Mouse (Mus musculus): ENCODE measurements around the gene Mipep. TPM values are rescaled to one million over a fixed set of nuclear protein-coding genes. Genes with fewer than 3 reads are reported as not detected.

The Mipep gene
- polyA plus RNA-seq, 1 experiment from 2014 or later = 18.2 TPM

- 0 out of 2 replicates have a peak, but pooled peaks cover 4% of the 10 kb centered on the region for H3K4me1 ChIP-seq
- 74% methylated on average over 5 of the region's 5 CpGs for WGBS
- no peak for ATAC-seq (ENCODE audit: insufficient read depth, low FRiP score, low read depth)
- no peak overlapping the region for H3K4me2 ChIP-seq
- H3K9ac ChIP-seq = no peak overlapping the region
- no peaks in the 10 kb centered on the region for H3K36me3 ChIP-seq
- no peaks in the 10 kb centered on the region for H3K9me3 ChIP-seq
- H3K4me3 ChIP-seq (replicated peaks) = no peak overlapping the region
- H3K27ac ChIP-seq = no peak overlapping the region
- no peaks in the 10 kb centered on the region for H3K27me3 ChIP-seq (replicated peaks)
Measured at GRCm38 (mm10) chr14:60846174-60846573, 61.8 kb downstream of the Mipep start.

GRCm38 (mm10) chr14:60848194-60848593, 63.8 kb downstream of the Mipep start:
- Histone ChIP-seq H3K4me1 (no peaks in the 10 kb centered on the region), H3K9ac (no peak overlapping the region), H3K4me2 (no peak overlapping the region), H3K27ac (no peak overlapping the region), H3K4me3 (replicated peaks) (no peak overlapping the region), H3K36me3 (no peaks in the 10 kb centered on the region), H3K27me3 (replicated peaks) (no peaks in the 10 kb centered on the region), H3K9me3 (no peaks in the 10 kb centered on the region)
- no peak for ATAC-seq (ENCODE audit: insufficient read depth, low FRiP score, low read depth)
- 77% methylated on average over 5 of the region's 5 CpGs for WGBS

GRCm38 (mm10) chr14:60850101-60850500, 65.7 kb downstream of the Mipep start:
- no peak overlapping the region for H3K4me3 ChIP-seq (replicated peaks)
- H3K9me3 ChIP-seq = no peaks in the 10 kb centered on the region
- no peak overlapping the region for H3K9ac ChIP-seq
- no peaks in the 10 kb centered on the region for H3K27me3 ChIP-seq (replicated peaks)
- no peak overlapping the region for H3K27ac ChIP-seq
- no peak for ATAC-seq (ENCODE audit: insufficient read depth, low FRiP score, low read depth)
- WGBS = 83% methylated on average over 14 of the region's 14 CpGs
- H3K36me3 ChIP-seq = no peaks in the 10 kb centered on the region
- no peak overlapping the region for H3K4me2 ChIP-seq
- no peaks in the 10 kb centered on the region for H3K4me1 ChIP-seq

GRCm38 (mm10) chr14:60851632-60852031, 67.3 kb downstream of the Mipep start:
- H3K4me3 ChIP-seq (replicated peaks) = no peak overlapping the region
- H3K9me3 ChIP-seq = no peaks in the 10 kb centered on the region
- no peak overlapping the region for H3K4me2 ChIP-seq
- no peaks in the 10 kb centered on the region for H3K4me1 ChIP-seq
- H3K9ac ChIP-seq = no peak overlapping the region
- no peaks in the 10 kb centered on the region for H3K27me3 ChIP-seq (replicated peaks)
- no peak for ATAC-seq (ENCODE audit: insufficient read depth, low FRiP score, low read depth)
- no peaks in the 10 kb centered on the region for H3K36me3 ChIP-seq
- 90% methylated on average over 5 of the region's 5 CpGs for WGBS
- H3K27ac ChIP-seq = no peak overlapping the region

GRCm38 (mm10) chr14:60856199-60856912, 72.0 kb downstream of the Mipep start:
- no peaks in the 10 kb centered on the region for H3K36me3 ChIP-seq
- ATAC-seq (ENCODE audit: insufficient read depth, low FRiP score, low read depth) = peak; percentile 28; the same call in 1 of the 2 replicates
- WGBS = 24% methylated on average over 7 of the region's 7 CpGs
- H3K9ac ChIP-seq = no peak overlapping the region
- peak overlapping the region; percentile 49 for H3K27ac ChIP-seq
- no peak overlapping the region for H3K4me2 ChIP-seq
- no peak overlapping the region for H3K4me3 ChIP-seq (replicated peaks)
- H3K27me3 ChIP-seq (replicated peaks) = no peaks in the 10 kb centered on the region
- H3K4me1 ChIP-seq = peaks cover 5% of the 10 kb centered on the region; the same call in 1 of the 2 replicates
- no peaks in the 10 kb centered on the region for H3K9me3 ChIP-seq

GRCm38 (mm10) chr14:60856913-60857300, 72.5 kb downstream of the Mipep start:
- peaks cover 5% of the 10 kb centered on the region; the same call in 1 of the 2 replicates for H3K4me1 ChIP-seq
- 40% methylated on average over 7 of the region's 7 CpGs for WGBS
- H3K9ac ChIP-seq = no peak overlapping the region

GRCm38 (mm10) chr14:60863396-60863795, 79.0 kb downstream of the Mipep start:
- H3K9me3 ChIP-seq = no peaks in the 10 kb centered on the region
- no peak overlapping the region for H3K9ac ChIP-seq
- ATAC-seq (ENCODE audit: insufficient read depth, low FRiP score, low read depth) = no peak
- H3K4me1 ChIP-seq = no peaks in the 10 kb centered on the region
- 58% methylated on average over 3 of the region's 3 CpGs for WGBS
- H3K4me3 ChIP-seq (replicated peaks) = no peak overlapping the region
- H3K4me2 ChIP-seq = no peak overlapping the region
- no peaks in the 10 kb centered on the region for H3K36me3 ChIP-seq
- H3K27me3 ChIP-seq (replicated peaks) = no peaks in the 10 kb centered on the region
- H3K27ac ChIP-seq = peak overlapping the region; percentile 35; the same call in 1 of the 2 replicates

More at GRCm38 (mm10) chr14:60856913-60857300, 72.5 kb downstream of the Mipep start:
- H3K27me3 ChIP-seq (replicated peaks) = no peaks in the 10 kb centered on the region
- peak overlapping the region; percentile 49 for H3K27ac ChIP-seq
- no peak overlapping the region for H3K4me3 ChIP-seq (replicated peaks)
- ATAC-seq (ENCODE audit: insufficient read depth, low FRiP score, low read depth) = peak; percentile 37; the same call in 1 of the 2 replicates
- no peak overlapping the region for H3K4me2 ChIP-seq
- H3K9me3 ChIP-seq = no peaks in the 10 kb centered on the region
- no peaks in the 10 kb centered on the region for H3K36me3 ChIP-seq

GRCm38 (mm10) chr14:60866399-60866798, 82.0 kb downstream of the Mipep start:
- ATAC-seq (ENCODE audit: insufficient read depth, low FRiP score, low read depth) = no peak
- Histone ChIP-seq H3K36me3 (no peaks in the 10 kb centered on the region), H3K9me3 (no peaks in the 10 kb centered on the region), H3K4me3 (replicated peaks) (no peak overlapping the region), H3K4me1 (no peaks in the 10 kb centered on the region), H3K27ac (no peak overlapping the region), H3K9ac (no peak overlapping the region), H3K4me2 (no peak overlapping the region), H3K27me3 (replicated peaks) (no peaks in the 10 kb centered on the region)
- WGBS = 56% methylated on average over 11 of the region's 11 CpGs

- no peaks in the 10 kb centered on the region for H3K4me1 ChIP-seq
- no peak for ATAC-seq (ENCODE audit: insufficient read depth, low FRiP score, low read depth)
- H3K9me3 ChIP-seq = no peaks in the 10 kb centered on the region
Measured at GRCm38 (mm10) chr14:60868325-60868724, 84.0 kb downstream of the Mipep start.

GRCm38 (mm10) chr14:60871831-60872230, 87.5 kb downstream of the Mipep start:
- H3K27me3 ChIP-seq (replicated peaks) = no peaks in the 10 kb centered on the region
- WGBS = 92% methylated on average over 8 of the region's 8 CpGs
- H3K4me1 ChIP-seq = no peaks in the 10 kb centered on the region
- no peak for ATAC-seq (ENCODE audit: insufficient read depth, low FRiP score, low read depth)
- H3K36me3 ChIP-seq = 0 out of 2 replicates have a peak, but pooled peaks cover 5% of the 10 kb centered on the region
- no peak overlapping the region for H3K27ac ChIP-seq
- H3K4me2 ChIP-seq = no peak overlapping the region
- H3K9me3 ChIP-seq = no peaks in the 10 kb centered on the region
- no peak overlapping the region for H3K9ac ChIP-seq
- no peak overlapping the region for H3K4me3 ChIP-seq (replicated peaks)

More at GRCm38 (mm10) chr14:60868325-60868724, 84.0 kb downstream of the Mipep start:
- H3K27me3 ChIP-seq (replicated peaks) = no peaks in the 10 kb centered on the region
- 0 out of 2 replicates have a peak, but pooled peaks cover 3% of the 10 kb centered on the region for H3K36me3 ChIP-seq
- H3K9ac ChIP-seq = no peak overlapping the region
- H3K4me3 ChIP-seq (replicated peaks) = no peak overlapping the region
- WGBS = 81% methylated on average over 9 of the region's 9 CpGs
- no peak overlapping the region for H3K4me2 ChIP-seq
- H3K27ac ChIP-seq = no peak overlapping the region

GRCm38 (mm10) chr14:60882106-60882505, 97.7 kb downstream of the Mipep start:
- peaks cover 4% of the 10 kb centered on the region; the same call in 1 of the 2 replicates for H3K36me3 ChIP-seq
- H3K4me3 ChIP-seq (replicated peaks) = no peak overlapping the region
- H3K27ac ChIP-seq = no peak overlapping the region
- H3K4me1 ChIP-seq = no peaks in the 10 kb centered on the region
- whole genome bisulfite sequencing = 91% methylated on average over 5 of the region's 5 CpGs
- no peaks in the 10 kb centered on the region for H3K9me3 ChIP-seq
- H3K9ac ChIP-seq = no peak overlapping the region
- H3K27me3 ChIP-seq (replicated peaks) = no peaks in the 10 kb centered on the region
- no peak for ATAC-seq (ENCODE audit: insufficient read depth, low FRiP score, low read depth)
- no peak overlapping the region for H3K4me2 ChIP-seq

- no peak for ATAC-seq (ENCODE audit: insufficient read depth, low FRiP score, low read depth)
- Histone ChIP-seq H3K36me3 (peaks cover 4% of the 10 kb centered on the region; the same call in 1 of the 2 replicates), H3K4me3 (replicated peaks) (no peak overlapping the region), H3K9ac (no peak overlapping the region), H3K27ac (no peak overlapping the region), H3K27me3 (replicated peaks) (no peaks in the 10 kb centered on the region), H3K9me3 (no peaks in the 10 kb centered on the region), H3K4me2 (no peak overlapping the region), H3K4me1 (no peaks in the 10 kb centered on the region)
- WGBS = 77% methylated on average over 4 of the region's 4 CpGs
Measured at GRCm38 (mm10) chr14:60882681-60883080, 98.3 kb downstream of the Mipep start.
